Mouse (Mus musculus) spleen, adult 2 months (tissue): ENCODE results near the gene Brdt. TPM values are rescaled to one million over a fixed set of nuclear protein-coding genes. Genes with fewer than 3 reads are reported as not detected.

Experiments used
- DNase-seq, 2 experiments: peaks; one replicate each; pipeline versions ENCODE4 v3.0.0 to v3.0.0-alpha.2; 2012 to 2021; ENCODE audit warnings: low spot score in 2 of 2, low read depth in 1 of 2
- H3K27ac ChIP-seq: fragments of 200-500 bp; 2 replicates; pipeline ENCODE4 v1.5.1; 2012; ENCODE audit warnings: low read length, inconsistent platforms; ENCODE audit not compliant: insufficient read depth
- H3K27me3 ChIP-seq: fragments of 200-500 bp; 2 replicates; pipeline ENCODE4 v1.6.1; 2012; ENCODE audit warnings: mild to moderate bottlenecking, moderate library complexity, low read length, inconsistent platforms; ENCODE audit not compliant: control insufficient read depth, insufficient read depth
- H3K36me3 ChIP-seq: fragments of 200-500 bp; 2 replicates; pipeline ENCODE4 v1.6.1; 2012; ENCODE audit warnings: mild to moderate bottlenecking, low read length, inconsistent platforms; ENCODE audit not compliant: control insufficient read depth, insufficient read depth
- H3K4me1 ChIP-seq: fragments of 200-500 bp; 2 replicates; pipeline ENCODE4 v1.6.1; 2011; ENCODE audit warnings: inconsistent platforms; ENCODE audit not compliant: control insufficient read depth, insufficient read depth, insufficient read length
- H3K4me3 ChIP-seq: fragments of 200-500 bp; 2 replicates; pipeline ENCODE4 v1.5.1; 2011; ENCODE audit warnings: mild to moderate bottlenecking, inconsistent platforms; ENCODE audit not compliant: insufficient read depth, insufficient read length; ENCODE audit errors: extremely low read depth
- CTCF ChIP-seq: fragments of 200-500 bp; IDR thresholded peaks from 2 replicates; pipeline ENCODE4 v1.5.1; 2011; ENCODE audit warnings: mild to moderate bottlenecking, inconsistent platforms; ENCODE audit not compliant: insufficient read depth, insufficient read length, insufficient replicate concordance; ENCODE audit errors: extremely low read depth
- POLR2A ChIP-seq: fragments of 200-500 bp; IDR thresholded peaks from 2 replicates; pipeline ENCODE4 v1.6.1; 2011; ENCODE audit warnings: low read depth, low read length, inconsistent platforms
- WGBS: fragments of 180-500 bp; shearing (Covaris S2); methylation state at CpG from one replicate; pipeline ENCODE4 v1.1.7; 2018; 5-methylcytosine and 5-hydroxymethylcytosine counted together
- polyA plus RNA-seq: library from polyadenylated mRNA; depleted of rRNA; stranded (reverse); fragments of >200 nt; gene quantifications from 2 replicates; pipeline ENCODE4 v1.2.3, GENCODE M21; 2012; rRNA removed

Gene Brdt
- polyA plus RNA-seq, 1 experiment: 0.39 TPM

- H3K27me3 ChIP-seq: no peaks in the 10 kb centered on the region
- H3K36me3 ChIP-seq: no peaks in the 10 kb centered on the region
- H3K4me1 ChIP-seq: no peaks in the 10 kb centered on the region; the same call in 1 of the 2 replicates
- no peak for DNase-seq
- H3K27ac ChIP-seq: no peak overlapping the region
- 87% methylated on average over 5 of the region's 5 CpGs for WGBS
- H3K4me3 ChIP-seq: no peak overlapping the region
- TF ChIP-seq CTCF (no peak), POLR2A (no peak)
Measured at GRCm38 (mm10) chr5:107434001-107434400, 103.0 kb downstream of the Brdt start.

DNA sequence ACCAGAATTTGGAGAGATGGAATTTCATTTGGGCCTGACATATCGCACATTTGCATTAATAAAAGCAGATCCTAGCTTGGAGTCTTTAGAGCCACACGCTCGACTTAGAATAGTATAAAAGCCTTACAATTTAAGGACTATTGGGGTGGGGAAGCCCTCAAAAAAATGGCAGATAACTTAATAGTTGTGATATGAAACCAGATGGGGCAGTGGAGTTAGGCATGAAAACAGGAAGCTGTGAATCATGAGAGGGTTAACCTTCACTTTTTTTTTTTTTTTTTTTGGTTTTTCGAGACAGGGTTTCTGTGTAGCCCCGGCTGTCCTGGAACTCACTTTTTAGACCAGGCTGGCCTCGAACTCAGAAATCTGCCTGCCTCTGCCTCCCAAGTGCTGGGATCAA is 105.2 kb downstream of the Brdt start:
- Histone ChIP-seq H3K27ac (no peak overlapping the region), H3K4me1 (no peaks in the 10 kb centered on the region; the same call in 1 of the 2 replicates), H3K4me3 (no peak overlapping the region), H3K27me3 (no peaks in the 10 kb centered on the region), H3K36me3 (no peaks in the 10 kb centered on the region)
- 61% methylated on average over 6 of the region's 6 CpGs for WGBS
- DNase-seq: no peak
- no peak for TF ChIP-seq CTCF

Other genes starting within 250 kb of the Brdt start
- 20.5 TPM in 2 replicates for gene Tgfbr3, start 41.5 kb upstream of the Brdt start, polyA plus RNA-seq
- 0.12 and 0.26 TPM in 2 replicates for gene Ephx4, start 71.6 kb downstream of the Brdt start, polyA plus RNA-seq
- not detected in 2 replicates for gene Lpcat2b, start 100.4 kb downstream of the Brdt start, polyA plus RNA-seq
- 0.70 and 0.74 TPM in 2 replicates for gene Btbd8, start 106.8 kb downstream of the Brdt start, polyA plus RNA-seq
- 0.06 and 0.07 TPM in 2 replicates for gene Gm42669, start 176.5 kb downstream of the Brdt start, polyA plus RNA-seq
- gene 1700028K03Rik, start 203.6 kb downstream of the Brdt start, polyA plus RNA-seq: 0.01 TPM in 1 of 2 replicates, not detected in the other